Mouse (Mus musculus) erythroid progenitor cell, adult 5-6 weeks (primary cell): Measurements from ENCODE around the gene Mrps30. TPM values are rescaled to one million over a fixed set of nuclear protein-coding genes. Genes with fewer than 3 reads are reported as not detected.
"Not testable (repeated sequence)": the region's sequence is repeated elsewhere in the genome, so short reads cannot be mapped to it uniquely, and the experiment has no call there.

Experiments
- ATAC-seq: replicated peaks from 2 replicates; pipeline ENCODE4 v1.8.0; 2016; ENCODE audit warnings: moderate number of reproducible peaks, mild to moderate bottlenecking, moderate TSS enrichment, inconsistent platforms; ENCODE audit not compliant: poor library complexity, low FRiP score, severe bottlenecking
- total RNA-seq, 2 experiments: library from RNA; stranded (forward) in 1 of 2; stranded (reverse) in 1 of 2; fragments of 150-400 nt in 1 of 2; fragments of 186-747, 209-891 nt in 1 of 2; gene quantifications; 2 replicates each; pipeline versions ENCODE4 v1.2.3 to v1.2.4; 2015 to 2017; ENCODE audit warnings: low replicate concordance in 2 of 2

The Mrps30 gene
- 7.5 and 8.6 TPM in 2 replicates for total RNA-seq (2015; ENCODE audit: low replicate concordance)
- total RNA-seq (2017; ENCODE audit: low replicate concordance), result 8.9 and 14.0 TPM in 2 replicates

DNA sequence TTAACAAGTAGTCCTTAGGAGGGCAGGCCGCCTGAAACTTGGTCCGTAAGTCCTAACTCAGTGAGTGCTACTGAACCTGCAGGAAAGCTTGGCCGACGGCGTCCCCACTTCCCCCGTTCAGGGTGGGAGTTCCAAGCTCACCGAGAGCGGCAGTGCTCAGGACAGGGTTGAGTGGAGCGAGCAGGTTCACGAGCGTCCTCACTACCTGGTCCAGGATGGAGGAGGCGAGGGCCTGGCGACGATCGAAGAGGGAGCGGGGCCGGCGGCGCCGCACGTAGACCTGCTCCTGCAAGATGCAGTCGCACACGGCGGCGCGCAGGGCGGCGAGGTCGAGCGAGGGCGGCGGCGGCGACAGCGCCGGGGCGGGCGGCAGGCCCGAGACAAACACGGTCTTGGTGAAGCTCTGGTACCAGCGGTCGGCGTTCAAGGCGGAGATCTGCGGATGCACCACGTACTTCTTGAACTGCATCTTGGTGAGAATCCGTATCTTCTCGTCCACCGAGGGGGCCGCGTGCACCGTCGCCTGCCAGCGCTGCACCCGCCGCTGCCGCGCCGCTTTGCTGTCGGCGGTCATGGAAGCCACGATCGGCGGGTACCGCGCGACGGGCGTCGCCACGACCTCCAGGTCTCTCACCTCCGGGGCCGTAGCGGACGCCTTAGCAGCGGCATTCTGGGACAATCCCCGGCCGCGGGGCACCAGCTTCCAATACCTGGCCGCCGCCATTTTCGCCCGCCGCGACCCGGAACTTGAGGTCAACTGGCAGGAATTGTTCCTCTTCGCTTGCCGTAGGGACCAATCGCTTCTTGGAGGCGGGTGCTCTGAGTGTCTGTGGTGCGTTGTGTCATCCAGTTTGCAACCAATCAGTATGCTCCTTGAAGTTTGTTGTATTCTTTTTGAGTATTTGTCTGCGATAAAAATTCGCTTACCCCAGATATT is at the start of gene Mrps30, which contains the start of gene B430218F22Rik:
Mrps30 (minus strand) TSS at position 742 of the 937 bp plus-strand sequence.
B430218F22Rik (plus strand) TSS at position 120 of the 937 bp plus-strand sequence.
- peak; percentile 94 for ATAC-seq

DNA sequence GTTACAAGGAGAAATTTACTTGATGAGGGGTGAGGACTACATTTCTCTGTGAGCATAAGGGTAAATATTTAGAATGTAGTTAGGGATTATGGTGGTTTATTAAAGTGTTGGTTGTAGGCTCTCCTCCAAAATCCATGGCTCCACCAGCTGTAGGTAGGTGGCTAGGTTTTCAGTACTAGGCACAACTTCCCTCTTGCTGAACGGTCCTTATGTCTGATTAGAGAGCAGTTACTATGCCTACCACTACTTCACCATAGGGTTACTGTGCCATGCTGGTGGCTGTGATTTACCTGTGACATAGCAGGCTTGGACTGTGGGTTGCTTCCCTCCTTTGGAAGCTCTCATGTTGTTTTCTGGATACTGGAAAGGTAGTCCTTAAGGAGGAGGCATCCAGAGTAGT is 33.8 kb upstream of the Mrps30 start:
- no peak for ATAC-seq

DNA sequence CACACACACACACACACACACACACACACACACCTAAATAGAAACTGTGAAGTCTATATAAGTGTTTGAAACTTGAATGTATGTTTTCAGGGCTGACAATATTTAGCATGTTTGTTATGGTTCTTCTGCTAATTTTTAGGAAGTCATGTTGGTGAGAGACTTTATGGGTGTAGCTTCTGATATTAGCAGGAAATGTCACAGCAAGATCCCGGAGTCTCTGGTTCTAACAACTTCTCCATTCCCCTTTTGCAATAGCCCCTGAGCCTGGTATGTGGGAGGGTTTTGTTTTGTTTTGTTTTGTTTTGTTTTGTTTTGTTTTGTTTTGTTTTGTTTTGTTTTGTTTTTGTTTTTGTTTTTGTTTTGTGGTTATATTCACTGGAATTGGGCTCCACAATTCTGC is 33.4 kb upstream of the Mrps30 start:
- ATAC-seq, result no peak

DNA sequence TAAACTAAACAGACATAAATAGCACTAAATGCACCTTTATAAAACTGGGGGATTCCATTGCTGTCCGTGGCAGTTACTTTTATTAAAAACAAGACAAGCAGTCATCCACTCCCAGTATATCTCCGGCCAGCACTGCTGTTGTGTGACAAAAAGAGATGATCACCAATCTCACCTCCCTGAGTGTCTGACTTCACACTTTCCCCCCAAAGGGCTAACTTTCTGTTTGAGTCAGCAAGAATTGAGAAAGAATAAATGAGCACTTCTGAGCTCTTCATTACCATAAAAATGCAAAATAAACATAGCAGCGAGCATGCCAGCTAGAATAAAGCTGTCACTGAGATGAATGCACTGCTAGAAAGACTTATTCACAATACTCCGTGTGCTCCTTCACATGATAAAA is 31.1 kb upstream of the Mrps30 start:
- no peak for ATAC-seq

DNA sequence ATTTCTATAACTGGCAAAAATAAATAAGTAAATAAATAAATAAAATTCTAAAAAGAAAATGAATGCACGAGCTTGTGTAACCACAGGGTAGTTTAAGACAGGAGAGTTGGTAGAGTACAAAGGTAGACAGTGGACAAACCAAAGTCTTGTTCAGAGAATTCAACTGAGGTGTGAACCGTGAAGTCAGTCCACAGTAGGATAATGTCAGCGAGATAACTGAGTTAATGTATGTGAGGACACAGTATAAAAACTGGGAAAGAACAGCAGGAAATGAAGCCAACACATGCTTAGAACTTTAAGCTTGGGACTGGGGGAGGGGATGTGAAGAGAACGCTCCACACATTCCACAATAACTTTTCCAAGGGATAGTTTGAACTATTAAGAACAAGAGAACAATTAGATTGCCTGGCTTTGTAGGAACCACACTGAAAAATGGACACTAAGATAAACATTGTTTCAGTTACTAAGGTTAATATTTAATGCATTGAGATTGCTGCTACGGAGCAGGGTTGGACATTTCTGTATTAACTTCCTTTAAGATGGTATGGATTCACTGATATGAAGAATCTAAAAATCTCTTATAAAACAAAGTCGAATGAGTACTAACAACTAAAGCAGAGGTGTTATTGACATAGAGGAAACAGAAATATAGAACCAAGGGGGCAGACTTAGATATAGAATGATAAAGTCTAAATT is 24.4 kb upstream of the Mrps30 start:
- ATAC-seq, result no peak

DNA sequence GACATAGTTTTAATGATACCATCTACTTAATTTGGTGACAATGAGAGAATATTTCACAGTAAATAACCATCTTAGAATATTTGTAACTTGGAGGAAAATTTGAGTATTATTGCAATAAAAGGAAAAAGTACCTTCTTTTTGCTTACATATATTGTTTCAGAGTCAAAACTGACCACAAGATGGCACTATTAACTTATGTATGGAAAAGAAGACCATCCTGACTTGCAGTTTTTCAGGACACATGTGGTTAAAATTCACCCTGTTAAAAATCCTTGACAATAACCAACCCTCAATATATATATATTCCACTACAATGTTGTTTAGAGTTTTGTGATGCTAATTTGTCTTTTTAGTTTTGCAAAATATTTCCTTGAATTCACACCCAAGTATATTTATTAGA is 16.5 kb upstream of the Mrps30 start:
- no peak for ATAC-seq

DNA sequence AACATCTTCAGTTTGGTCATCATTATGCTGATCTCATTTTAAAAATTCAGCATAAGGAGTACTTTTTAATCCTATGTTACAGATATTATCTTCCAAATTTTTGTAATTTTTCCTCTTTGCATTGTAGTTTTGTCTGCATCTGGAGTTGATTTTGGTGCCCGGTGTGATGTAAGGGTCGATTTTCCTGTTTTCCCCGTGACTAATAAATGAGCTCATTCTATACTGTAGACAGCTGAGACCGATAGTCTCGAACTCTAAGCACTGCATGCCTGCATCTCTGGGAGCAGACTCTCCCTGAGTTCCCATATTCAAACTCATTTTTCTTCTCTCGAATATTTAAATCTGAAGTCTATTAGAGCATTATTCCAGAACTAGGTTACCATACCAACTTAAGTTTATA is 13.3 kb upstream of the Mrps30 start:
- no peak for ATAC-seq

DNA sequence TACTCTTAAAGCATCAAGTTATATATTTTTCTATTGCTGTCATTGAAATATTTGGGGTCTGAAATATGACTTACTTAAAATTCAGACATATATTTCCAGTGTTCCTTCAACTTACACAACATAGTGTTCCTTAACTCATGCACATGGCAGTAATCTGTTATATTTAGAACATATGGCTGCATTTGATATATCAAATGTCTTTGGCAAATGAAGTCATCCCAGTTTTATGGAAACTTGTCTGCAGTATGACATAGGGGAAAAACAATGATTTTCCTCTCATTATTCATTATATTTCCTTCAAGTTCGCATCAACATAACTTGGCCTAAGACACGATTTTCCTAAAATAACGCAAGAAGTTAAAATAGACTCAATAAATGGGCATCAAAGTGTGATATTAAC is 8.8 kb upstream of the Mrps30 start:
- no peak for ATAC-seq

DNA sequence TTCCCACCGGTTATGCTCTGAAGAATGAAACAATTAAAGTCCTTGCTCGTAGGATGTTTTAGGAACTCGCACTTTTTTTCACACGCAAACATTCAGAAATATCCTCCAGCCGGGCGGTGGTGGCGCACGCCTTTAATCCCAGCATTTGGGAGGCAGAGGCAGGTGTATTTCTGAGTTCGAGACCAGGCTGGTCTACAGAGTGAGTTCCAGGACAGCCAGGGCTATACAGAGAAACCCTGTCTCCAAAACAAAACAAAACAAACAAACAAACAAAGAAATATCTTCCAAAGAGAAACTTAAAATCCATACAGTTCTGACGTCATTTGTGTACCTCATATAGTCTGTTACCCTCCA is 373 bp upstream of the Mrps30 start:
- ATAC-seq, result not testable (repeated sequence)

DNA sequence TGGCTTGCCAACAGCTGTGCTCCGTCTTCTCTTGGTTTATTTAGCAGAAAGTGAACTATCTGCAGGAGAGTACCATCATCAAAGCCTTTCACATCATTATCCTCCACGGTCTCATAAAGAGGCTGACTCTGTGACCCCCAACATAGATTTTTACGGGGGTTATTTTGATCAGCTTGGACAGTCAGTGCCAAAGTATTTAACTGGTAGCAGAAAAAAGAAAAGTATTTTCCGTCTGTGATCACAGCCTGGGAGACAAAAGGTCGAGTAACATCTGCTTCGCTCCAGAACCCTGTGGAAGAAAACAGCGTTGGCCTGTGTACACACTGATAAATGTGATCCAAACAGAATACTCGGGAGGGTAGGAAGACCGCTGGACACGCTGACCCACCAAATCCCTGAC is 6.7 kb downstream of the Mrps30 start:
- no peak for ATAC-seq

DNA sequence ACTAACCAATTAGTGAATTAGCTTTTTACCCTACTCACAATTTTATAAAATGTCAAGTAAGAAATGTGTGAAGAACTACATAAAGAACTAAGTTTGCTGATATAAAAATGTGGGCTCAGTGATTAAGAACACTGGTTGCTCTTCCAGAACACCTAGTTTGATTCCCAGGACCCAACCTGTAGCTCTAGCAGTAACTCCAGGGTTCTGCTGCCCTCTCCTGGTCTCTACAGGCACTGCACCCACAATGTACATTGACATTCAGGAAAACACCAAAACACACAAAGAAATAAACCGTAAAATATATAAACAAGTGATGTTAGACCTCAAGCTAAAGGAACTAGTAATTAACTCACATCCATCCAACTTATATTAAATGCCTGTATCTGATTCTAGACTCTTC is 7.9 kb downstream of the Mrps30 start:
- peak; percentile 84 for ATAC-seq

DNA sequence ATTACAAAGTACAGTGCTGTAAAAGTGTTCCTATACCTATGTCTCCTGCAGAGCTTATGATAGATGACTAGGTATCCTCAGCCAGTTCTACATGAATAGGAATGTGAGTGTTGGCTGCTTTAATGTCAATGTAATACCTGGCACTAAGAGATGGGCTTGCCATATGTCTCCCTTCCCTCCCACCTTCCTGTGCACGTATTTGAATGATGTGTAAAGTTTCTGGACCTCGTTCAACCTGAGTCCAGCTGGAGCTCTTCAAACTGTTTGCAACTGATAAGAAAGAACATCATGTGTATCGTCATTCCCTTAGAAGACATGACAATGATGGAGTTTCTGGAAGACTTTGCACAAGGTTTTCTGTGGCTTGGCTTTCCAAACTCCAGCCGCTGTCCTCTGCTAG is 14.2 kb downstream of the Mrps30 start:
- ATAC-seq, result no peak

DNA sequence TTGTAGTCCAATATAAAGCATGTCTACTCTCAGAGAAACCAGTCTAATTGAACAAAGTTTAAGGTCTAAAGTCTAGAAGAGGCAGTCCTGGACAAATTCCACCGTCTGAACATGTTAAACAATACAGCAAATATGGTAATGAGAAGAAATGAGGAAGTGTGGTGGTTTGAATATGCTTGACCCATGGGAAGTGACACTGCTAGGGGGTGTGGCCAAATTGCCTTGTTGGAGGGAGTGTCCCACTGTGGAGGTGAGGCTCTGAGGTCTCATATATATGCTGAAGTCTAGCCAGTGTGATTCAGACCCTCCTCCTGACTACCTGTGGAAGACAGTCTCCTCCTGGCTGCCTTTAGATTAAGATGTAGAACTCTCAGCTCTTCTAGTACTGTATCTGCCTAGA is 21.3 kb downstream of the Mrps30 start:
- ATAC-seq, result no peak

DNA sequence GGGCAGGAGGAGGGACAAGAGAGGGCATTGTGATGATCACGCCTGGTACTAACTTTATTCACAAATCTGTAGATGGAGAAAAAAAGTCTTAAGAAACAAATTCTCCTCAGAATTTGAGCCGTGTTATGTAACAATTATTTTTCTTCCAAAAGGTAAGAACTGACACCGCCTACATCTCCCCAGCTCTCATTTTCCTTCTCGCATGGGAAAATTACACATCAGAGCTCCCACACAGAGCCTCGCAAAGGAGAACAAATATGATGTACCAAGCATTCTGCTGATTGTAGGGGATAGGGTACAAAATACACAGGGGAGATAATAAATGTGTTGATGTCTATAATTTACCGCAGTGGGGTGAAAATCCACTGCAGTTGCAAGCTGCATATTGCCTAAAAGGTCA is 23.7 kb downstream of the Mrps30 start:
- no peak for ATAC-seq

DNA sequence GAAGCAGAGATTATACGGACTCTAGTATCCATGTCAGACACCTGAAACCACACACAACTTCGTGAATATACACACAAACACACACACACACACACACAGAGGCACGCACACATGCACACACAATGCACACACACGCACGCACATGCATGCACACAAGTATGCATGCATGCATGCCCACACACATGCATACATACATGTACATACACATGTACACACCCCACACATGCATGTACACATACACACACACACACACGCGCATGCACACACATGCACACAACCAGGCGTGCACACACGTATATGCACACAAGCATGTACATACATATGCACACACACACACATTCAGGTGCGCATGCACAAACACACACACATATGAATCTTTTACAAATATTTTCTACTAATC is 36.2 kb downstream of the Mrps30 start:
- no peak for ATAC-seq

DNA sequence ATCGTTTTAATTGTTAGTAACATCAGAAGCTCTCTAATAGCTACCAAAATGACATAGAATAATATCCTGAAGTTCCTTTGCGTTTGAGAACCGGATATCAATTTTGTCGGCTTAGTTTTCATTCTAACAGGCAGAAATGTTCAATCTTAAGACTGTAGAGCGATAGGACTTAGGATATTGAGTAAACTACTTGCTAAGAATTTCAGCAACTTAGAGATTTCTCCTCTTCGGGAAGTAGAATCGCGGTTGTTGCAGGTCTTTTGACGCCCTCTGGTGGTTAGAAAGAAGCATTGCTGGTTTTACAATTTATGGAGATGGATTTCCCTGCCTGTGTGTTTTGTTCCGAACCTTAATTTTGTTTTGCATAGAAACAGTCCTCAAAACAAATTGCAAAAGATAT is 36.8 kb downstream of the Mrps30 start:
- no peak for ATAC-seq

Other genes with a start within 250 kb of the Mrps30 start
- 0.84 TPM in 1 of 2 replicates, not detected in the other for gene B430218F22Rik, start 622 bp downstream of the Mrps30 start, total RNA-seq (2015; ENCODE audit: low replicate concordance)
- gene B430218F22Rik, start 622 bp downstream of the Mrps30 start, total RNA-seq (2017; ENCODE audit: low replicate concordance), result not detected in 2 replicates